Mouse (Mus musculus): ENCODE measurements around the gene Gadd45g. TPM values are rescaled to one million over a fixed set of nuclear protein-coding genes. Genes with fewer than 3 reads are reported as not detected.
A peak's percentile ranks its signal among the peaks of the same experiment; 100 is the strongest.

The Gadd45g gene
- total RNA-seq, 4 experiments from 2014 or later: 18.1 to 74.5 (median 34.4) TPM

- DNase-seq (ENCODE audit: low spot score in 2 of 2): no peak
Measured at GRCm38 (mm10) chr13:51852560-51853190, 6.2 kb downstream of the Gadd45g start.

GRCm38 (mm10) chr13:51853301-51854243 lies 7.1 kb downstream of the Gadd45g start:
- peak in 1 of 2 experiments; percentile 52 for DNase-seq (ENCODE audit: low spot score in 2 of 2)

DNA sequence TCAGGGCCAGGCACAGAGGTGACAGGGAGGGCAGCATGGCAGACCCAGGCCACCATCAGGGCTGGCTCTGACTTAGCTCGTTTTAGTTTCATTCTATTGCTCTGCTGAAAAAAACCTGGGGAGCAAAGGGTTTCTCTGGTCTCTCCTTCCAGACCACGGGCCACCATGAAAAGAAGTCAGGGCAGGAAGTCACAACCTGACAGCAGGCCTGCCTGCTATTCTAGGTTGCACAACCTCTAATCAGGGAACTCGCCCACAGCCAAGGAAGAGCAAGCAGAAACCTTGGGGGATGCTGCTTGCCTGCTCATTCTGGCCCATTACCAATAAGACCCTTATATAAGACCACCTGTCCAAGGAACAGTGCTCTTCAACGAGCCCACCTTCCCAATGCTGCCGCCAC lies 9.1 kb downstream of the Gadd45g start:
- no peak for DNase-seq (ENCODE audit: low spot score in 2 of 2)

- no peak for DNase-seq (ENCODE audit: low spot score in 2 of 2)
Measured at GRCm38 (mm10) chr13:51857156-51857555, 10.7 kb downstream of the Gadd45g start.

DNA sequence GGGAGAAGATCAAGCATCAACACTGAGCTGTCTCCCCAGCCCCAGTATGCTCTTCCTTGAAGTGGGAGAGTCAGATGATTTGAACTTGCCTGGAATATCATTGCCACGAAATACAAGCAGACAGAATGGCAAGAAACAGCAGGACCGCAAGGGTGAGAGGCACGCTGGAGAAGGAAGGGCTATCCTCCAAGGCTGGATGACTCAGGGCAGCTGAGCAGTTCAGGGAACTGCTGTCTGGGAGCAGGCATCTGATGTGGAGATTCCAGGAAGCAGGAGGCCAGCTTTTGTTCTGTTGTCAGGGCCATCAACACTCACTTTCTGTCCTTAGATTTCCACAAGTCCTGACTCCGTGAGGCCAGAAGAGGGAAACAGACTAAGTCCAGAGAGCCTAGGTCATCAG lies 12.0 kb downstream of the Gadd45g start:
- no peak for DNase-seq (ENCODE audit: low spot score in 2 of 2)

GRCm38 (mm10) chr13:51859174-51859573 lies 12.7 kb downstream of the Gadd45g start:
- no peak for DNase-seq (ENCODE audit: low spot score in 2 of 2)

- no peak for DNase-seq (ENCODE audit: low spot score in 2 of 2)
Measured at GRCm38 (mm10) chr13:51859798-51860197, 13.3 kb downstream of the Gadd45g start.

DNA sequence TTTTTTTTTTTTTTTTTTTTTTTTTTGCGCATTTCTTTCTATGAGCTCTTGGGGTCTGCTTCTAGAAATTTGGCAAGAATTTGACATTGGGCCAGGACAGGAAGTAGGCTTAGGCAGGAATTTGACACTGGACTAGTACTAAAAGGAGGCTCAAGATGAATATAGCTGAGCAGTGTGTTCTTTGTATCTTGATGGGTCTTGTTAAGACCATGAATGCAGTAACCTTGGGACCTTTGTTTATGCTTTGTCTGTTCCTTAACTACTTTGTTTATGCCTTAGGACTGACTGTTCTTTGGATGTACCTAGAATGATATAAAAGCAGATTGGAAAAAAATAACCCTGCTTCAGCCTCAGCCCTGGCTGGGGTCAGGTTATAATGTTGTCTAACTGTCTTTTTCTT lies 16.3 kb downstream of the Gadd45g start:
- no peak for DNase-seq (ENCODE audit: low spot score in 2 of 2)

GRCm38 (mm10) chr13:51866151-51866659 lies 19.7 kb downstream of the Gadd45g start:
- peak; percentile 73 to 78 for DNase-seq (ENCODE audit: low spot score in 2 of 2)

DNA sequence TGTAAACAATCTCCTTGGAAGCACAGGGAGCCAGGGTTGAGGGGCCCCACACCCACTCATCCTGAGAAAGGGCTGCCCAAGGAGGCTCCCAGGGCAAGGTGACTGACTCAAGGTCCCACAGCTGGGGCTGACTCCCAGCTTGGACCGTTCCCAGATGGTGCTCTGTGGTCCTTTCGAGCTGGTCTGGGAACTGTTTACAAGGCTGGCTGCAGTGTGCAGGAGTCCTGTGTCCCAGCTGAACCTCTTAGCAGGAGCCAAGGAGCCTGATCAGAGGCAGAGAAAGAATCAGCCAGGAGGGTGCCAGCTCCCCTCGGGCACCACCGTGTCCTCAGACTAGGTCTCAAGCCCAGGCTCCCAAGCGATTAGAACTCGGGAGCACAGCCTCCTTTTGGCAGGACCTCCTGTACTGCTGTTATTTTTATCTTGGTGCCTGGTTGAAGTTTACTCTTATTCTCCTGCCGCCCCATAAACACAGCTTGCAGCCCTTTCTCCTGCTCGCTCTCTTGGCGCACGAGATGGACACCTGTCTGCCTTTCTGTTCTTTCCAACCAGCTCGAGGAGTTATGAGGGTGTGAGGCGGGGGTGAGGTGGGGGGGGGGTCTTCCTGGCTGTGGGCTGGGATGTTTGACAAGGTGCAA lies 22.1 kb downstream of the Gadd45g start:
- DNase-seq (ENCODE audit: low spot score in 2 of 2): peak; percentile 79 to 80

GRCm38 (mm10) chr13:51869129-51869491 lies 22.6 kb downstream of the Gadd45g start:
- DNase-seq (ENCODE audit: low spot score in 2 of 2): peak in 1 of 2 experiments; percentile 40

- no peak for DNase-seq (ENCODE audit: low spot score in 2 of 2)
Measured at GRCm38 (mm10) chr13:51871148-51871547, 24.7 kb downstream of the Gadd45g start.

DNA sequence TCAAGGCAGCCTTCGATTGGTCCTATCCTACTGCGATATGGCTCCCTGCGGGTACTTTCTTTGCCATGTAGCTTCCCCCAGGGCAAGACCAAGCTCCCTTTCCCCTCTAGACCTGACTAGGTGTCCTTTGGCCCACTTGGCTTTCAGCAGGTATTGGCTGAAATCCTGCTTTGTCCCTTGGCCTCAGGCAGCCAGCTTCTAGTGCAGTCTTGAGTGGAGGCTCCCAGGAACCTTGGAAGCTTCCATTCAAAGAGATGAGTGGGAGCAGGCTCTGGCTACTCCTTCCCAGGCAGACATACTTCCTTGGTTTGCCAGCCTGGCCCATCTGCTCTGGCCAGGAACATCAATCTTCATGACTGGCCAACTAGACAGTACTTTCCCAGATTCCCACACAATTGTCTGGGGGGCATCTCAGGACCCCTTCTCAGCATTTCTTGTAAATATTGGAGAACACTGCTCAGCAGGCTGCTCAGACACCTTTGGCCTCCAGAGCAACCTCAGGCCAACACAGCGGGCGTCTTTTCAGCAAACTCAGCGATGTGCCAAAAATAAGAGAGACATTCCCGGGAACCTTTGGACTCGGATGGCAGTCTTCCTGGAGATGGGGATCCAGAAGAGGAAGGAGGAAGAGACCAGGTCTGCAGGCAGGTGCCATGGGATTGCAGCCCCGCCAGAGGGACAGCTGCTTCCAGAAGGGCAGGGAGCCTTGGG lies 25.9 kb downstream of the Gadd45g start:
- no peak for DNase-seq (ENCODE audit: low spot score in 2 of 2)

- no peak for DNase-seq (ENCODE audit: low spot score in 2 of 2)
Measured at GRCm38 (mm10) chr13:51872963-51873514, 26.6 kb downstream of the Gadd45g start.

GRCm38 (mm10) chr13:51873786-51874185 lies 27.3 kb downstream of the Gadd45g start:
- no peak for DNase-seq (ENCODE audit: low spot score in 2 of 2)

DNA sequence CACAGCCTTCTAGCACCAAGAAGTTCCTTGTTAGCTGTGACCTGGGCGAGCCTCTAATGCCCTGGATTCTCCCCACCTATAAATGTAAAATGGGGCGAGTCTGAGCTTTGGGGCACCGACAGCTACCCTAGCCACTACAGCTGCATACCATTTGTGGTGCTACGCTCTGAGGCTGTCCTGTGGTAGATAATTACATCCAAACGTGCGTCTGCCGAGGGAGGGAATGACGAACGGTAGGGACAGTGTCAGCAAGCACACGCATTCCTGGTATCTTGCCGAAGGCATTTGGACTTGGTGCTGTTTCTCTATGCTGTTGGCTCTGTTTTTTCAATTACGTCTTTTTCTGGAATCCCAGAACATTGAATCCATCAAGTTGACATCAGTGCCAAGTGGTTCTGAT lies 29.7 kb downstream of the Gadd45g start:
- no peak for DNase-seq (ENCODE audit: low spot score in 2 of 2)

DNA sequence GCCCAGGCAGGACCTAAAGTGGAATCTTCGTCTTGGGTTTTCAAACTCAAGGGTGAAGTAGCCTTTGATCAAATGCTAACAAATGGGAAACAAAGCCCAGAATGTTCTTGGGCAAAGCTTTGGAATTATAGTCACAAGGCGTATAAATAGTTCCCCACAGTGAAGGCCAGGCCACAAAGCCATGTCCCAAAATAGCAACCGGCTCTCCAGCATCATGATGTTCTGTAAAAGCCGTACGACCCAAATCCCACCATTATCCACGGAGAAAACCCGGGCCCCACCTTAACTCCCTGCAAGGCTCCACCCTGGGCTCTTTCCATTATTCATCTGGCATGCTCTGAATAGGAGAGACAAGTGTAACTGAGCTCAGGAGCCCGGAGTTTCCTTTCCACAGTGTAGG lies 32.3 kb downstream of the Gadd45g start:
- DNase-seq (ENCODE audit: low spot score in 2 of 2): no peak

- no peak for DNase-seq (ENCODE audit: low spot score in 2 of 2)
Measured at GRCm38 (mm10) chr13:51879571-51879970, 33.1 kb downstream of the Gadd45g start.

- no peak for DNase-seq (ENCODE audit: low spot score in 2 of 2)
Measured at GRCm38 (mm10) chr13:51880019-51880418, 33.5 kb downstream of the Gadd45g start.

- DNase-seq (ENCODE audit: low spot score in 2 of 2): no peak
Measured at GRCm38 (mm10) chr13:51881271-51882128, 35.0 kb downstream of the Gadd45g start.
